Mouse (Mus musculus) E14TG2a.4 (cell line): Measurements from ENCODE around the gene Srpr.

Experiments used
- H3K27me3 ChIP-seq: 2 replicates; pipeline ENCODE4 v1.6.1; 2014; ENCODE audit warnings: low read length, control low read depth; ENCODE audit not compliant: insufficient read depth
- H3K36me3 ChIP-seq: 2 replicates; pipeline ENCODE4 v1.6.1; 2014; ENCODE audit warnings: low read length, control low read depth; ENCODE audit not compliant: insufficient read depth
- H3K4me1 ChIP-seq: replicated peaks from 2 replicates; pipeline ENCODE4 v1.6.1; 2014; ENCODE audit warnings: low read depth, low read length, control low read depth
- H3K4me3 ChIP-seq: replicated peaks from 2 replicates; pipeline ENCODE4 v1.5.1; 2014; ENCODE audit warnings: mild to moderate bottlenecking, low read length
- H3K9me3 ChIP-seq: 2 replicates; pipeline ENCODE4 v1.6.1; 2014; ENCODE audit warnings: low read length, control low read depth
- CTCF ChIP-seq: conservative IDR thresholded peaks from 2 replicates; pipeline ENCODE4 v1.5.1; 2014; ENCODE audit warnings: low read length
- NANOG ChIP-seq: IDR thresholded peaks from 2 replicates; pipeline ENCODE4 v1.6.1; 2014; ENCODE audit warnings: borderline replicate concordance, low read length, mixed read lengths
- POU5F1 ChIP-seq: IDR thresholded peaks from 2 replicates; pipeline ENCODE4 v1.6.1; 2014; ENCODE audit warnings: low read length, borderline replicate concordance

The Srpr gene

GRCm38 (mm10) chr9:35283415-35284069 lies 83.6 kb downstream of the Srpr start:
- Histone ChIP-seq H3K4me1 (no peaks in the 10 kb centered on the region; the same call in 1 of the 2 replicates), H3K4me3 (no peak overlapping the region), H3K36me3 (no peaks in the 10 kb centered on the region), H3K9me3 (peaks cover 4% of the 10 kb centered on the region; the same call in 1 of the 2 replicates), H3K27me3 (peaks cover 14% of the 10 kb centered on the region)
- TF ChIP-seq POU5F1 (no peak), CTCF (no peak), NANOG (no peak)

- H3K4me3 ChIP-seq, result no peak overlapping the region
- peaks cover 4% of the 10 kb centered on the region; the same call in 1 of the 2 replicates for H3K9me3 ChIP-seq
- no peaks in the 10 kb centered on the region; the same call in 1 of the 2 replicates for H3K4me1 ChIP-seq
- peaks cover 14% of the 10 kb centered on the region for H3K27me3 ChIP-seq
- H3K36me3 ChIP-seq, result no peaks in the 10 kb centered on the region
- TF ChIP-seq NANOG (no peak), CTCF (no peak), POU5F1 (no peak)
Observed at GRCm38 (mm10) chr9:35284351-35284750, 84.4 kb downstream of the Srpr start.

- H3K36me3 ChIP-seq, result no peaks in the 10 kb centered on the region
- H3K27me3 ChIP-seq, result peaks cover 8% of the 10 kb centered on the region
- no peak for TF ChIP-seq POU5F1
- no peak for TF ChIP-seq CTCF
- TF ChIP-seq NANOG, result no peak
- peaks cover 4% of the 10 kb centered on the region; the same call in 1 of the 2 replicates for H3K9me3 ChIP-seq
- no peak overlapping the region for H3K4me3 ChIP-seq
- H3K4me1 ChIP-seq, result no peaks in the 10 kb centered on the region; the same call in 1 of the 2 replicates
Observed at GRCm38 (mm10) chr9:35286351-35286750, 86.4 kb downstream of the Srpr start.

GRCm38 (mm10) chr9:35289992-35290391 lies 90.0 kb downstream of the Srpr start:
- Histone ChIP-seq H3K36me3 (no peaks in the 10 kb centered on the region), H3K4me3 (no peak overlapping the region), H3K4me1 (no peaks in the 10 kb centered on the region; the same call in 1 of the 2 replicates), H3K9me3 (no peaks in the 10 kb centered on the region), H3K27me3 (peaks cover 8% of the 10 kb centered on the region)
- TF ChIP-seq NANOG, result no peak
- TF ChIP-seq POU5F1, result no peak
- TF ChIP-seq CTCF, result no peak

GRCm38 (mm10) chr9:35290417-35290816 lies 90.4 kb downstream of the Srpr start:
- no peaks in the 10 kb centered on the region for H3K36me3 ChIP-seq
- H3K4me1 ChIP-seq, result no peaks in the 10 kb centered on the region; the same call in 1 of the 2 replicates
- H3K9me3 ChIP-seq, result no peaks in the 10 kb centered on the region
- H3K27me3 ChIP-seq, result peaks cover 8% of the 10 kb centered on the region
- no peak overlapping the region for H3K4me3 ChIP-seq
- TF ChIP-seq NANOG (no peak), CTCF (no peak), POU5F1 (no peak)

- no peaks in the 10 kb centered on the region; the same call in 1 of the 2 replicates for H3K4me1 ChIP-seq
- no peaks in the 10 kb centered on the region for H3K9me3 ChIP-seq
- TF ChIP-seq CTCF (no peak), POU5F1 (no peak), NANOG (no peak)
- H3K36me3 ChIP-seq, result no peaks in the 10 kb centered on the region
- H3K27me3 ChIP-seq, result peaks cover 8% of the 10 kb centered on the region
- no peak overlapping the region for H3K4me3 ChIP-seq
Observed at GRCm38 (mm10) chr9:35290916-35291315, 90.9 kb downstream of the Srpr start.

GRCm38 (mm10) chr9:35293465-35293864 lies 93.5 kb downstream of the Srpr start:
- Histone ChIP-seq H3K9me3 (no peaks in the 10 kb centered on the region), H3K4me3 (no peak overlapping the region), H3K4me1 (no peaks in the 10 kb centered on the region; the same call in 1 of the 2 replicates), H3K36me3 (no peaks in the 10 kb centered on the region), H3K27me3 (peaks cover 1% of the 10 kb centered on the region; the same call in 1 of the 2 replicates)
- TF ChIP-seq POU5F1 (no peak), CTCF (no peak), NANOG (no peak)
